Mouse (Mus musculus): ENCODE measurements around the gene Zic3. TPM values are rescaled to one million over a fixed set of nuclear protein-coding genes. Genes with fewer than 3 reads are reported as not detected.

Gene Zic3
- polyA plus RNA-seq, 1 experiment: not detected

GRCm38 (mm10) chrX:58027631-58028030, 5.1 kb downstream of the Zic3 start:
- H3K4me2 ChIP-seq (ENCODE audit: low read depth): no peak overlapping the region
- H3K36me3 ChIP-seq (ENCODE audit: control insufficient read depth, insufficient read depth): no peaks in the 10 kb centered on the region
- H3K79me2 ChIP-seq (ENCODE audit: control insufficient read depth, insufficient read depth): no peaks in the 10 kb centered on the region
- TF ChIP-seq MYOD1 (IDR thresholded peaks at IDR 0.05; ENCODE audit: control insufficient read depth in 1 of 3, insufficient read length in 2 of 3, low read depth in 2 of 3) (no peak), E2F4 (IDR thresholded peaks at IDR 0.05; ENCODE audit: insufficient read depth) (no peak), USF1 (IDR thresholded peaks at IDR 0.05; ENCODE audit: low read depth) (no peak), CEBPB (IDR thresholded peaks at IDR 0.05; ENCODE audit: insufficient read depth, poor library complexity, severe bottlenecking) (no peak), SRF (IDR thresholded peaks at IDR 0.05; ENCODE audit: control insufficient read depth, insufficient read length, low read depth) (no peak), POLR2A (IDR thresholded peaks at IDR 0.05; ENCODE audit: insufficient read length, low read depth) (no peak), MAX (IDR thresholded peaks at IDR 0.05; ENCODE audit: low read depth) (no peak), MYOG (IDR thresholded peaks at IDR 0.05; ENCODE audit: control insufficient read depth in 1 of 3, insufficient read depth in 1 of 3, insufficient read length in 2 of 3, low read depth in 2 of 3) (no peak), TCF3 (IDR thresholded peaks at IDR 0.05; ENCODE audit: insufficient read length, low read depth) (no peak)
- H3K4me3 ChIP-seq: no peak overlapping the region
- H3K27me3 ChIP-seq (ENCODE audit: control insufficient read depth, insufficient read depth, insufficient read length): no peaks in the 10 kb centered on the region
- H3ac ChIP-seq (ENCODE audit: control insufficient read depth, insufficient read length): no peak overlapping the region

GRCm38 (mm10) chrX:58028082-58028481, 5.6 kb downstream of the Zic3 start:
- no peak overlapping the region for H3ac ChIP-seq (ENCODE audit: control insufficient read depth, insufficient read length)
- H3K4me3 ChIP-seq: no peak overlapping the region
- TF ChIP-seq TCF12 (IDR thresholded peaks at IDR 0.05; ENCODE audit: insufficient read depth, poor library complexity, severe bottlenecking) (no peak), MYOG (IDR thresholded peaks at IDR 0.05; ENCODE audit: control insufficient read depth in 1 of 3, insufficient read depth in 1 of 3, insufficient read length in 2 of 3, low read depth in 2 of 3) (no peak), MYOD1 (IDR thresholded peaks at IDR 0.05; ENCODE audit: control insufficient read depth in 1 of 3, insufficient read length in 2 of 3, low read depth in 2 of 3) (no peak), SRF (IDR thresholded peaks at IDR 0.05; ENCODE audit: control insufficient read depth, insufficient read length, low read depth) (no peak), TCF3 (IDR thresholded peaks at IDR 0.05; ENCODE audit: insufficient read length, low read depth) (no peak), E2F4 (IDR thresholded peaks at IDR 0.05; ENCODE audit: insufficient read depth) (no peak), REST (IDR thresholded peaks at IDR 0.05; ENCODE audit: insufficient read depth, insufficient read length) (no peak), USF1 (IDR thresholded peaks at IDR 0.05; ENCODE audit: low read depth) (no peak), POLR2A (IDR thresholded peaks at IDR 0.05; ENCODE audit: insufficient read length, low read depth) (no peak), MAX (IDR thresholded peaks at IDR 0.05; ENCODE audit: low read depth) (no peak), CEBPB (IDR thresholded peaks at IDR 0.05; ENCODE audit: insufficient read depth, poor library complexity, severe bottlenecking) (no peak), POLR2AphosphoS2 (IDR thresholded peaks at IDR 0.05; ENCODE audit: insufficient read length, low read depth) (no peak)
- H3K36me3 ChIP-seq (ENCODE audit: control insufficient read depth, insufficient read depth): no peaks in the 10 kb centered on the region
- H3K79me2 ChIP-seq (ENCODE audit: control insufficient read depth, insufficient read depth): no peaks in the 10 kb centered on the region
- H3K27me3 ChIP-seq (ENCODE audit: control insufficient read depth, insufficient read depth, insufficient read length): no peaks in the 10 kb centered on the region
- no peak overlapping the region for H3K4me2 ChIP-seq (ENCODE audit: low read depth)

DNA sequence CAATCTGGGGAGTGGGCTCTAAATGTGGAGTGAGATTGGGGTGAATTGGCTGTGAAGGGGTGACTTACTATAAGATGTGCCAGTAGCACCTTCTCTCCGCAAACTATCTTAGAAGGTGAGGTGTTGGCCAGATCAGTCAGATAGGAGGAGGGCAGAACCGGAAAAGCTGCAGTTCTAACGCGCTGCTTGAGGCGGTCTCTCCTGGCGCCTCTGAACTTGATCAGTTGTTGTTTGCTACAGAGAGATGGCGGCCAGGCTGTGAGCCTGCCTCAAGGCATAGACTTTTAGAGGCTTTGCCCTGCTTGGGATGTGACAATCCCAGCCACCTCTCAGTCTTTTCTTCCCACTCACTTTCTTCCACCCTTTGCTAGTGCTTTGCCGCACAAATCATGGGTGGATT, 6.4 kb downstream of the Zic3 start:
- TF ChIP-seq MAX (IDR thresholded peaks at IDR 0.05; ENCODE audit: low read depth): no peak
- no peak for TF ChIP-seq E2F4 (IDR thresholded peaks at IDR 0.05; ENCODE audit: insufficient read depth)
- TF ChIP-seq MYOG (IDR thresholded peaks at IDR 0.05; ENCODE audit: control insufficient read depth in 1 of 3, insufficient read depth in 1 of 3, insufficient read length in 2 of 3, low read depth in 2 of 3): no peak
- TF ChIP-seq USF1 (IDR thresholded peaks at IDR 0.05; ENCODE audit: low read depth): no peak
- no peak for TF ChIP-seq POLR2A (IDR thresholded peaks at IDR 0.05; ENCODE audit: insufficient read length, low read depth)
- no peak for TF ChIP-seq POLR2AphosphoS2 (IDR thresholded peaks at IDR 0.05; ENCODE audit: insufficient read length, low read depth)
- TF ChIP-seq TCF12 (IDR thresholded peaks at IDR 0.05; ENCODE audit: insufficient read depth, poor library complexity, severe bottlenecking): no peak
- TF ChIP-seq SRF (IDR thresholded peaks at IDR 0.05; ENCODE audit: control insufficient read depth, insufficient read length, low read depth): no peak
- TF ChIP-seq REST (IDR thresholded peaks at IDR 0.05; ENCODE audit: insufficient read depth, insufficient read length): no peak
- TF ChIP-seq TCF3 (IDR thresholded peaks at IDR 0.05; ENCODE audit: insufficient read length, low read depth): no peak
- TF ChIP-seq MYOD1 (IDR thresholded peaks at IDR 0.05; ENCODE audit: control insufficient read depth in 1 of 3, insufficient read length in 2 of 3, low read depth in 2 of 3): no peak
- no peak for TF ChIP-seq CEBPB (IDR thresholded peaks at IDR 0.05; ENCODE audit: insufficient read depth, poor library complexity, severe bottlenecking)
- Histone ChIP-seq H3K4me3 (no peak overlapping the region), H3K27me3 (ENCODE audit: control insufficient read depth, insufficient read depth, insufficient read length) (no peaks in the 10 kb centered on the region), H3K4me2 (ENCODE audit: low read depth) (no peak overlapping the region), H3K36me3 (ENCODE audit: control insufficient read depth, insufficient read depth) (no peaks in the 10 kb centered on the region), H3ac (ENCODE audit: control insufficient read depth, insufficient read length) (no peak overlapping the region), H3K79me2 (ENCODE audit: control insufficient read depth, insufficient read depth) (no peaks in the 10 kb centered on the region)

DNA sequence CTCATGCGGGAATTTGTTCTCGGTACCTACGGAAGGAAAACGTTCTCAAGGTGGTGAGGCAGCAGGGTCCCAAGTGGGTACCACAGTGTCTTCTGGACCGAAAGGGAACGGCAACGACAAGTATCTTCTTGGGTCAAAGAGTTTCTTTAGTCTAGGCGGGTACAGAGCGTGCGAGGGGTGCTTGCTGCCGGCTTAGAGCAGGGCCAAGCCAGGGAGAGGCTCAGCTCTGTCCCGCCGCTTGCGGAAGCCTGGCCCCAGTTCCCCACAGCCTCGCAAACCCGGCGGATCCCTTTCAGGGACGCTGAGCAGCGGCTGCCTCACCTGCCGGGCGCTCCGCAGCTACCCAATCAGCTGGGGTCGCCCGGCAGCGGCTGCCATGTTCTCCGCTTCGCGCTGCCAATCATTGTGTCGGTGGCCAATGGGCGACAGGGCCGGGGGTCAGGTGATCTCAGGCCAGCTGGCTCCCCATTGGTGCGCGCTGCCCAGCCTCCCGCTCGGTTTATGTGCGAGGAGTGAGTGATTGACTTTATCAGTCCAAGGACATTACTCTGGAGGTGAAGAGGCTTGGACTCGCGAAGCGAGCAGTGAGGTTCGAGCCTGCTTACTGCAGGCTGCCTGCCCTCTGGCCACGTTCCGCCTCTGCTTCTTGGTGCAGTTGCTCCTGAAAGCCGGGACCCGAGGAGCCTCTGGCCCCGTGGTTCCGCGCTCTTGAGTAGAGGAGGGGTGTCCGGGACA, 7.8 kb downstream of the Zic3 start:
- H3K27me3 ChIP-seq (ENCODE audit: control insufficient read depth, insufficient read depth, insufficient read length): no peaks in the 10 kb centered on the region
- no peaks in the 10 kb centered on the region for H3K36me3 ChIP-seq (ENCODE audit: control insufficient read depth, insufficient read depth)
- no peak overlapping the region for H3ac ChIP-seq (ENCODE audit: control insufficient read depth, insufficient read length)
- H3K4me2 ChIP-seq (ENCODE audit: low read depth): no peak overlapping the region
- TF ChIP-seq POLR2A (IDR thresholded peaks at IDR 0.05; ENCODE audit: insufficient read length, low read depth) (no peak), CEBPB (IDR thresholded peaks at IDR 0.05; ENCODE audit: insufficient read depth, poor library complexity, severe bottlenecking) (no peak), POLR2AphosphoS2 (IDR thresholded peaks at IDR 0.05; ENCODE audit: insufficient read length, low read depth) (no peak), TCF3 (IDR thresholded peaks at IDR 0.05; ENCODE audit: insufficient read length, low read depth) (no peak), E2F4 (IDR thresholded peaks at IDR 0.05; ENCODE audit: insufficient read depth) (no peak), MAX (IDR thresholded peaks at IDR 0.05; ENCODE audit: low read depth) (no peak), MYOD1 (IDR thresholded peaks at IDR 0.05; ENCODE audit: control insufficient read depth in 1 of 3, insufficient read length in 2 of 3, low read depth in 2 of 3) (no peak), USF1 (IDR thresholded peaks at IDR 0.05; ENCODE audit: low read depth) (no peak), REST (IDR thresholded peaks at IDR 0.05; ENCODE audit: insufficient read depth, insufficient read length) (no peak), TCF12 (IDR thresholded peaks at IDR 0.05; ENCODE audit: insufficient read depth, poor library complexity, severe bottlenecking) (no peak), SRF (IDR thresholded peaks at IDR 0.05; ENCODE audit: control insufficient read depth, insufficient read length, low read depth) (no peak), MYOG (IDR thresholded peaks at IDR 0.05; ENCODE audit: control insufficient read depth in 1 of 3, insufficient read depth in 1 of 3, insufficient read length in 2 of 3, low read depth in 2 of 3) (no peak)
- no peaks in the 10 kb centered on the region for H3K79me2 ChIP-seq (ENCODE audit: control insufficient read depth, insufficient read depth)
- no peak overlapping the region for H3K4me3 ChIP-seq
